Mouse (Mus musculus): ENCODE data around the gene Sgsm2. TPM values are rescaled to one million over a fixed set of nuclear protein-coding genes. Genes with fewer than 3 reads are reported as not detected.

Sgsm2 gene
- total and polyA plus RNA-seq, 2 experiments from 2014 or later: 18.9 to 47.1 TPM

GRCm38 (mm10) chr11:74863471-74863870, 33.4 kb downstream of the Sgsm2 start:
- ATAC-seq (no peak), DNase-seq (peak; percentile 18)
- WGBS: 23% methylated on average over 11 of the region's 11 CpGs
- no peak overlapping the region for H3K4me2 ChIP-seq (ENCODE audit: low read depth)
- H3K27ac ChIP-seq (ENCODE audit: low read depth, low read length): no peak overlapping the region
- H3K36me3 ChIP-seq (ENCODE audit: insufficient read depth): peaks cover 66% of the 10 kb centered on the region
- H3K9me3 ChIP-seq (ENCODE audit: low read length): no peaks in the 10 kb centered on the region
- H3K27me3 ChIP-seq (ENCODE audit: insufficient read depth, low read length): no peaks in the 10 kb centered on the region
- peak; percentile 59 for TF ChIP-seq CTCF (IDR thresholded peaks at IDR 0.05; ENCODE audit: low read depth)
- H3K9ac ChIP-seq: no peak overlapping the region
- no peak overlapping the region for H3K4me3 ChIP-seq (ENCODE audit: low read depth, low read length)
- no peaks in the 10 kb centered on the region for H3K4me1 ChIP-seq (ENCODE audit: insufficient read depth)

- Histone ChIP-seq H3K4me2 (ENCODE audit: low read depth) (no peak overlapping the region), H3K9me3 (ENCODE audit: low read length) (no peaks in the 10 kb centered on the region), H3K27ac (ENCODE audit: low read depth, low read length) (no peak overlapping the region), H3K9ac (no peak overlapping the region), H3K27me3 (ENCODE audit: insufficient read depth, low read length) (no peaks in the 10 kb centered on the region), H3K4me3 (ENCODE audit: low read depth, low read length) (no peak overlapping the region), H3K4me1 (ENCODE audit: insufficient read depth) (no peaks in the 10 kb centered on the region), H3K36me3 (ENCODE audit: insufficient read depth) (peaks cover 75% of the 10 kb centered on the region)
- no peak for TF ChIP-seq CTCF (IDR thresholded peaks at IDR 0.05; ENCODE audit: low read depth)
- DNase-seq (no peak), ATAC-seq (no peak)
- 86% methylated on average over 5 of the region's 5 CpGs for WGBS
Observed at GRCm38 (mm10) chr11:74862129-74862528, 34.7 kb downstream of the Sgsm2 start.

- no peak for TF ChIP-seq CTCF (IDR thresholded peaks at IDR 0.05; ENCODE audit: low read depth)
- no peaks in the 10 kb centered on the region for H3K27me3 ChIP-seq (ENCODE audit: insufficient read depth, low read length)
- no peak overlapping the region for H3K27ac ChIP-seq (ENCODE audit: low read depth, low read length)
- ATAC-seq (no peak), DNase-seq (no peak)
- H3K9ac ChIP-seq: no peak overlapping the region
- no peak overlapping the region for H3K4me2 ChIP-seq (ENCODE audit: low read depth)
- peaks cover 70% of the 10 kb centered on the region for H3K36me3 ChIP-seq (ENCODE audit: insufficient read depth)
- no peak overlapping the region for H3K4me3 ChIP-seq (ENCODE audit: low read depth, low read length)
- H3K9me3 ChIP-seq (ENCODE audit: low read length): no peaks in the 10 kb centered on the region
- no peaks in the 10 kb centered on the region for H3K4me1 ChIP-seq (ENCODE audit: insufficient read depth)
- WGBS: 90% methylated on average over 9 of the region's 9 CpGs
Observed at GRCm38 (mm10) chr11:74857756-74858155, 39.1 kb downstream of the Sgsm2 start.

- WGBS: 87% methylated on average over 14 of the region's 14 CpGs
- H3K9me3 ChIP-seq (ENCODE audit: low read length): no peaks in the 10 kb centered on the region
- H3K4me2 ChIP-seq (ENCODE audit: low read depth): no peak overlapping the region
- H3K36me3 ChIP-seq (ENCODE audit: insufficient read depth): peaks cover 42% of the 10 kb centered on the region
- no peak for DNase-seq
- H3K9ac ChIP-seq: no peak overlapping the region
- TF ChIP-seq CTCF (IDR thresholded peaks at IDR 0.05; ENCODE audit: low read depth): no peak
- no peak for ATAC-seq
- no peak overlapping the region for H3K4me3 ChIP-seq (ENCODE audit: low read depth, low read length)
- H3K4me1 ChIP-seq (ENCODE audit: insufficient read depth): no peaks in the 10 kb centered on the region
- H3K27me3 ChIP-seq (ENCODE audit: insufficient read depth, low read length): no peaks in the 10 kb centered on the region
- H3K27ac ChIP-seq (ENCODE audit: low read depth, low read length): no peak overlapping the region
Observed at GRCm38 (mm10) chr11:74850998-74851661, 45.7 kb downstream of the Sgsm2 start.

GRCm38 (mm10) chr11:74847919-74848521, 48.8 kb downstream of the Sgsm2 start:
- Histone ChIP-seq H3K27ac (ENCODE audit: low read depth, low read length) (no peak overlapping the region), H3K9me3 (ENCODE audit: low read length) (no peaks in the 10 kb centered on the region), H3K27me3 (ENCODE audit: insufficient read depth, low read length) (no peaks in the 10 kb centered on the region), H3K4me1 (ENCODE audit: insufficient read depth) (no peaks in the 10 kb centered on the region), H3K4me3 (ENCODE audit: low read depth, low read length) (no peak overlapping the region), H3K9ac (no peak overlapping the region), H3K4me2 (ENCODE audit: low read depth) (no peak overlapping the region), H3K36me3 (ENCODE audit: insufficient read depth) (peaks cover 47% of the 10 kb centered on the region)
- WGBS: 9% methylated on average over 13 of the region's 13 CpGs
- DNase-seq (peak; percentile 79), ATAC-seq (peak; percentile 54)
- peak; percentile 82 for TF ChIP-seq CTCF (IDR thresholded peaks at IDR 0.05; ENCODE audit: low read depth)

GRCm38 (mm10) chr11:74845784-74846183, 51.1 kb downstream of the Sgsm2 start:
- Histone ChIP-seq H3K27me3 (ENCODE audit: insufficient read depth, low read length) (no peaks in the 10 kb centered on the region), H3K4me3 (ENCODE audit: low read depth, low read length) (no peak overlapping the region), H3K9ac (no peak overlapping the region), H3K36me3 (ENCODE audit: insufficient read depth) (peaks cover 45% of the 10 kb centered on the region), H3K27ac (ENCODE audit: low read depth, low read length) (no peak overlapping the region), H3K4me1 (ENCODE audit: insufficient read depth) (no peaks in the 10 kb centered on the region), H3K4me2 (ENCODE audit: low read depth) (no peak overlapping the region), H3K9me3 (ENCODE audit: low read length) (no peaks in the 10 kb centered on the region)
- peak; percentile 61 for TF ChIP-seq CTCF (IDR thresholded peaks at IDR 0.05; ENCODE audit: low read depth)
- no peak for ATAC-seq
- DNase-seq: peak; percentile 25
- 50% methylated on average over 3 of the region's 3 CpGs for WGBS

GRCm38 (mm10) chr11:74843761-74844160, 53.1 kb downstream of the Sgsm2 start:
- no peak for TF ChIP-seq CTCF (IDR thresholded peaks at IDR 0.05; ENCODE audit: low read depth)
- no peak overlapping the region; the same call in 1 of the 2 replicates for H3K27ac ChIP-seq (ENCODE audit: low read depth, low read length)
- no peaks in the 10 kb centered on the region for H3K27me3 ChIP-seq (ENCODE audit: insufficient read depth, low read length)
- ATAC-seq (no peak), DNase-seq (no peak)
- H3K4me3 ChIP-seq (ENCODE audit: low read depth, low read length): no peak overlapping the region
- no peak overlapping the region for H3K4me2 ChIP-seq (ENCODE audit: low read depth)
- 66% methylated on average over 5 of the region's 5 CpGs for WGBS
- no peaks in the 10 kb centered on the region for H3K4me1 ChIP-seq (ENCODE audit: insufficient read depth)
- H3K9ac ChIP-seq: no peak overlapping the region
- H3K9me3 ChIP-seq (ENCODE audit: low read length): no peaks in the 10 kb centered on the region
- H3K36me3 ChIP-seq (ENCODE audit: insufficient read depth): peaks cover 39% of the 10 kb centered on the region
